Mouse (Mus musculus): ENCODE measurements around the gene Mrc2.

Gene Mrc2

GRCm38 (mm10) chr11:105385266-105385665, 92.8 kb downstream of the Mrc2 start:
- no peak for TF ChIP-seq GATA4 (IDR thresholded peaks at IDR 0.05; ENCODE audit: insufficient replicate concordance, low read length)

GRCm38 (mm10) chr11:105388636-105389035, 96.2 kb downstream of the Mrc2 start:
- no peak for TF ChIP-seq GATA4 (IDR thresholded peaks at IDR 0.05; ENCODE audit: insufficient replicate concordance, low read length)

- no peak for TF ChIP-seq GATA4 (IDR thresholded peaks at IDR 0.05; ENCODE audit: insufficient replicate concordance, low read length)
Observed at GRCm38 (mm10) chr11:105390290-105390689, 97.8 kb downstream of the Mrc2 start.

All from liver, adult (tissue).